Mouse (Mus musculus): Measurements from ENCODE around the gene Mlph.

DNA sequence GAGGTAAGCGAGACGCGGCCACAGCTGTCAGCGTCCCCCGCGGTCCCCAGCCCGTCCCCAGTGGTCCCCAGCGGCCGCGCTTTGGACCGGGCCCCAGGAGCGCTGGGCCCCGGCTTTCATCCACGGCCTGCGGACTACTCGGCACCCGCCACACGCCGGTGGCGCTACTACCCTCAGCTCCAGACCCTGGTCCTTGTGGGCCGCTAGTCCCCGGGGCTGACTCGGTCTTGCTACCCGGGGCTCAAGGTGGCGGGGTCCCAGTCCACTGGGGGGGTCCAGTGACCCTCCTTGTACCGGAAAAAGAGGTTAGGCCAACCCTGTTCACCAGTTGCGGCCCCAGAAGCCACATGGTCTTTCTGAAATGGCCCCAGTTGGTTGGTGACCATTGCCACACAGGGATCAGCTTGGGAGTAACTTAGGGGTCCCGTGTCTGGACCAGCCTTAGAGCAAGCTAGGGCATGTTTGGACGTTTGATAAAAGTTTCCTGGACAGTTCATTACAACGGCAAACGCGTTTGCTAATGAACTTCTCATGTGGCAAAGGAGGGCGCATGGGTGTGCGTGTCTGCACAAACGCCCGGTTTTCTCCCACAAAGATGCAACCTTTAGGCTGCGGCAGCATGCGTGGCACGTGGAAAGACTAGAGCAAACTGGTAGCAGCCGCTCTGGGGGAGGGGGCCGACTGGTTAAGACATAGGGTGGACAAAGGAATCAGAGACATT is 84.2 kb downstream of the Mlph start:
- TF ChIP-seq CTCF (IDR thresholded peaks at IDR 0.05; ENCODE audit: extremely low read depth, insufficient read depth, low read length) (no peak), POLR2A (IDR thresholded peaks at IDR 0.05; ENCODE audit: extremely low read depth, insufficient read depth, low read length) (no peak)
